Mouse (Mus musculus): ENCODE measurements around the gene Lrrc10.

GRCm38 (mm10) chr10:117042295-117042694 is 2.8 kb upstream of the Lrrc10 start:
- TF ChIP-seq POLR2A (IDR thresholded peaks at IDR 0.05; ENCODE audit: low read depth, low read length) = no peak
- no peak for TF ChIP-seq CTCF (IDR thresholded peaks at IDR 0.05; ENCODE audit: extremely low read depth, insufficient read length, insufficient replicate concordance, low read depth, low read length)
